Mouse (Mus musculus) regulatory T cell (primary cell): Measurements from ENCODE around the gene Gjd3.

Experiments
- in situ Hi-C: fragments of 300-600 bp; cut with MboI, MseI; formaldehyde crosslinking; loops from one replicate; pipeline ENCODE4 v1.15.1; 2025; ENCODE audit warnings: high pct_unique_total_duplicates

The Gjd3 gene

DNA sequence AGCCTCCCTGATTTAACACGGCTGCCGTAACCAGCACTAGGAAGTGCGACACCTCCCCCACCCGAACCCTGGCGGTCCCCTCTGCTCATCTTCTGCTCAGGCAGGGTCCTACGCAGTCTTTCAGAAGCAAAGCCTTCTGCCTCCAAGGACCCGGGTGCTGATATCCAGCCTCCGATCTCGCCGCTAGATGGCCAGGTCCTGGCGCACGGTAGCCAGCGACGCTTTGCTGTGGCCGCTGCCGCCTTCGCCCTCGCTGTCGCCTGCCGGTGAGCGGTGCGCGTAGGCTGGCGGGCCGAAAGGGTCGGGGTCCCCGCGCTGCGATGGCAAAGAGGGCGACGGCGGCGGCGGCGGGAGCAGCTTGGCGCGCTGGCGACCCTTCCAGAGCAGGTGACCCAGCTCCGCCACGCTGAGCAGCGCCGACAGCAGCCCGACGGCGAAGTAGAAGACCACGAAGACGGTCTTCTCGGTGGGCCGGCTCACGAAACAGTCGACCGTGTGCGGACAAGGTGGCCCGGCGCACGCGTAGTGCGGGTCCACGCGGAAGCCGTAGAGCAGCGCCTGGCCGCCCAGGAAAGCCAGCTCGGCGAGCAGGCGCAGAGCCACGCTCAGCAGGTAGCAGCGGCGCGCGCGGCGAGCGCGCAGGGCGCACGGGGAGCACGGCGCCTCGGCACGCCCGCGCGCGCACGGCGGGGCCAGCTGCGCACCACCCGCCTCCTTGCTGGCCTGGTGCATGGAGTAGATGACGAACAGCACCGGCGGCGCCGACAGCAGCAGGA, 631 bp downstream of the Gjd3 start:
- in situ Hi-C loops = loop anchor here (10.0 kb wide), 1 partner anchor 1513 kb away; no protein-coding TSS in a partner anchor

DNA sequence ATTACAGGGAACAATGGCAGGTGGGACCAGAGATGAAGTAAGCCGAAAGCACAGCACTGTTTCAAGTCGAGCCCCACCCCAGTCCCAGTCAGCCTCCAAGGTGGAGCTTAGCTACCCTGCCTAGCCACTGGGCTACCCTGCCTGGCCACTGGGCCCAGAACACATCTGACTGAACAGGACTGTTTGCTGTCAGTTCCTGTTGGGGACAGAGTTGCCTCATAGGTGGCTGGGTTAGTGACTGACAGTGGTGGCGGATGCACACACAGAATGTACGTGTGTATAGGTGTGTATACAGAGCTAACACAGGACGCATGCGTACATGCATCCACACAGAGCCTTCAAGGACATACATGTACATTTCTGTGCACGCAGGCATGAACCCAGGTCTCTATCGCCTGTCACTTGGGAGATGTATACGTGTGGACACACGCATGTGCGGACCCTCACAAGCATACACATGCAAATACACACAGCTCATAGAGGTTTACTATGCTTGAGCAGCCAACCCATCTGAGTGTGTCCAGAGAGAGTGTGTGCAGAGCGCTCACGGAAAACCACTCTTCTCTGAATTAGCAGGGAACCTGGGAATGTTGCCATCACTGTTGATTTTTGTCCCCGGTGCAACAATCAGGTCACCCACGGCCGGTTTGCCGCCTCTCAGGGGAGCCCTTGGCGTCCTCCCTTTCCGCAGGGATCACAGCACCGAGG, 1.4 kb downstream of the Gjd3 start:
- in situ Hi-C loops = loop anchor here (10.0 kb wide), 1 partner anchor 1513 kb away; no protein-coding TSS in a partner anchor

DNA sequence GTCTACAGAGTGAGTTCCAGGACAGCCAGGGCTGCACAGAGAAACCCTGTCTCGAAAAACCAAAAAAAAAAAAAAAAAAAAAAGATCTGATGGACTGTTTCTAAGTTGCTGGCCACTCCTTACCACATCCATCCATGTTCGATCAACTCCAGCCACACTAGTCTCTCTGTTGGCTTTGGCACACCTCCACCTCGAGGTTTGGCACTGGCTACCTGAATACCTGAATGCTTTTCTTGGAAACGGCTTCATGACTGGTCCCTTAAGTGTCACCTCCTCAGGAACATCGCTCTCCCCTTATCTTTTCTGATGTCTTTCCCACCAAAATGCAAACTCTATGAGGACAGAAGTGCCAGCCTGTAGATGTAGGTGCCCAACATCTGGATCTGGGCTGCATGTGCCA, 3.5 kb downstream of the Gjd3 start:
- in situ Hi-C loops = no loop called here

DNA sequence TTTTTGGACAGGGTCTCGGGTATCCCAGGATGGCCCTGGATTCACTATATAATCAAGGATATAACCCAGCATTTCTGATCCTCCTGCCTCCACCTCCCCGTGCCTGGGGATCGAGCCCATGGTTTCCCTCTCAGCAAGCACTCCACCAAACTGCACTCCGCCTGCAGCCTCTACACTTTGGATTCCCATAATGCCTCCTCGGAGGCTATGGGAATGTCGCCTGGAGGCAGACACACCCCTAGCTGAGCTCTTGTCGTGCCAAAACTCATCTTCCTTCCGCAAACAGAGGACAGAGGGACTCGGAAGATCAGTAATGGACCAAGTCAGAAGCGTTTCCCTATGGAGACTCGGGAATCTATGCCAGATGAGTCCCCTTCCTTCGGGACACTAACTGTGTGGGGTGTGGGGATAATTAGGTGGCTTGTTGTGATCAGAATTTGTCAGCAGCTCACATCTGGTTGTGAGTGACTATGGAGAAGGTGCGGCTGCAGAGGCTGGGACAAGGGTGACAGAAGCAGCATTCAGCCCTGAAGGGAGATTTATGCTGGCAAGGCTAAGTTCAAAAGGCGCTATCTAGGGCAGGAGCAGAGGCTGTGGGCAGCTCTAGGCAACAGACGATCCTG, 4.2 kb downstream of the Gjd3 start:
- in situ Hi-C loops = no loop called here

DNA sequence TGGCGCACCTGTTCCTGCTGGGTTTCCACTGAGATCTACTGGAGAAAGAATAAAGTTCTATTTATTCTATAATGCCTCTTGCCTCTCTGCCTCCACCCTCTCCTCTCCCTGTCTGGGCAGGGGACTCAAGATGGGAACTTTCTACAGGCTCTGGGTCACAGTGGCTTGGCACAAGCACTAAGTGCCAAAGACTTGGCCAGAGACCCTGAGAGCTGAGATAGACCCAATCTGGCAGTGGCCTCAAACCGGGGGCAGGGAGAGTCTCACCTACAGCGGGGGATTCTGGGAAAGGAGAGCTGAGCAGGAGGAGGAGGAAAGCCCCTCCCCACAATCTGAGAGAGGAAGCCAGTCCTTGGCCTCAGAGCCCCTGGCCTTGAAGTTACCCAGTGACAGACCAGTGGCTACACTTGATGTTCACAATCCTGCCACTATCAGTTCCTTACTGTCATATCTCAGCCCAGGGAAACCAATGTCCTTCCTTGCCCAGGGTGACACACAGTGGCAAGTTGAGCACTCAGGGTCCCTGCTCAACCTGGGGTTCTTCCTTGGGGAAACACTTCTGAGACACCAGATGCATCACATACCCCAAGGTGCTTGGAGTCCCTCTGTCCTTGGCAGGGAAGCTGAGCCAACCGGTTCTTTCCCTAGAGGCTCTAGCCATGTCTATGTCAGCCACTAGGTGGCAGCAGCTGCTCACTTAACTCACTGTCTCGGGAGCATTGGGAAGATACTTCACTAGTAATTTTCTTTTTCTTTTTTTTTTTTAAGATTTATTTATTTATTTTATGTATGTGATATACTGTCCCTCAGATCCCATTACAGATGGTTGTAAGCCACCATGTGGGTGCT, 7.7 kb downstream of the Gjd3 start:
- in situ Hi-C loops = loop anchor here (5.0 kb wide), 1 partner anchor 38 kb away; no protein-coding TSS in a partner anchor

DNA sequence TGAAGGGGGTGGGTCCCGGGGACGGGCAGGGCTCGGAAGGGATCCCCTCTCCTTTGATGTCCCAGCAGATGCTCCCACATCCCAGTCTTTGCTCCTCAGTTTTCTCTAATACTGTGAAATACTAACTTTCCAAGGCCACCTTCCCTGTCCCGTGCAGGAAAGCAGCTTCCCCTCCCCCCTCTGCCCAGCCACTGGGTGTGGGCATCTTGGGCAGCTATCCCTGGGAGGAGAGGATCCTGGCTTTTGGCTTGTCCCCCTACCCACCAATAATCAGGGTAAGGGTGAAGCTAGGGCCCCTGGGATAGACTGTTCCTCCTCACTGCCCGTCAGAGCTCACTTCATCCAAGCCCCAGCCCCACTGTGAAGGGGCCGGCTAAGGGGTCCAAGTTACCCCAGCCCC, 8.6 kb downstream of the Gjd3 start:
- in situ Hi-C loops = loop anchor here (5.0 kb wide), 1 partner anchor 37 kb away; no protein-coding TSS in a partner anchor

DNA sequence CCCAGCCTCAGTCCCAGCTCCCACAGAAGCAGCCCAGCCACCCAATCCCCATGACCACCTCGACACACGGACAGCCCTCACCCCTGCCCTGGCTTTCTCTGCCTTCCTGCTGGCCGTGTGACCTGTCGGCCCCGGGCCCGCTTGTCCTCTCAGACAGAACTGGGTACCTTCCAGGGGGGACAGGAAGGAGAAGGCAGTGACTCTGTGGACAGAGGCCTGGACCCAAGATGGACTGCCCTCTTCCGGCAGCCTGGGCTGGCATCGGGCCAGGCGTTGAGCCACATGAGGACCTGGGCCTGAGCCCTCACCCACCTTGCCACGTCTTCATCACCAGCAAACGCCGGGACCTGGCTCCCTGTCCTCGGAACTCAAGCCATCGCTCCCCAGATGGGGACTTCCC, 9.2 kb downstream of the Gjd3 start:
- in situ Hi-C loops = loop anchor here (5.0 kb wide), 1 partner anchor 36 kb away; no protein-coding TSS in a partner anchor

DNA sequence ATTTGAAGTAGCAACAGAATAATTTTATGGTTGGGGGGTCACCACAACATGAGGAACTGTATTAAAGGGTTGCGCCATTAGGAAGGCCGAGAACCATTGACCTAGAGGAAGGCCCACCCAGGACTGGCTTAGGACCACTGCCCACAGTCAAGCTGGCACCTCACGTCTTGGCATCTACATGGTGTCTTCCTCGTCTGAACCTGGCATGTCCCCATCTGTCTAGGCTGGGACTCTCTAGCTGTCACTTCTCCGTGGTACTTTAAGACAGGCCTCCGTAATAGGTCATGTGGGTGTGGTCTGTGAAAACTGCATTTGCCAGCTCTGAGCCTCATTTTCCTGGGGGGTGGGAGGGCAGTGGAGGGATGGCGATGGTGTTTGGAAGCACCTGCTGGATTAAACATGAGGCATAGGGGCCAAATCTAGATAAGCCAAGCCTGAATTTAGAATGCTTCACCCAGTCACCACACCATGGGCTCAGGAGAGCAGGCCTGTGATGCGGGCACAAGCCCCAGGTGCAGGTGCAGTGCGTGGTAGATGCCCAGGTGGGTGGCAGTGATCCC, 9.9 kb downstream of the Gjd3 start:
- in situ Hi-C loops = loop anchor here (5.0 kb wide), 1 partner anchor 36 kb away; no protein-coding TSS in a partner anchor

DNA sequence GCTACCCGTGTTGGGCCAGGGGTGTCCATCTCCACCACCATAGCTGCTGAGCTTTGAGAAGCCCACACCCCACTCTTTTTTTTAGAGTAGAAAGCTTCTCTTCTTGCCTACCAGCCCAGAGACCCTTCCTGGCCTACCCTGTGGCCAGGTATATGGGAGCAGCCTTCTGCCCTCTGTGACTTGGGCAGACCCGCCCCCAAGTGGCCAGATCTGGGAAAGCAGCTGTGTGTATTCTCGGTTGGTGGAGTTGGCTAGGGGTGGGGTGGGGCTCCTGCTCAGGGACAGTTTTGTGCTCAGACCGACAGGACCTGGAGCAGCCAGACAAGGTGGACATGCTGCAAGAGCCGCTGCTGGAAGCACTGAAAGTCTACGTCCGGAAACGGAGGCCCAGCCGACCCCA, 10.6 kb downstream of the Gjd3 start:
- in situ Hi-C loops = loop anchor here (5.0 kb wide), 1 partner anchor 35 kb away; no protein-coding TSS in a partner anchor

DNA sequence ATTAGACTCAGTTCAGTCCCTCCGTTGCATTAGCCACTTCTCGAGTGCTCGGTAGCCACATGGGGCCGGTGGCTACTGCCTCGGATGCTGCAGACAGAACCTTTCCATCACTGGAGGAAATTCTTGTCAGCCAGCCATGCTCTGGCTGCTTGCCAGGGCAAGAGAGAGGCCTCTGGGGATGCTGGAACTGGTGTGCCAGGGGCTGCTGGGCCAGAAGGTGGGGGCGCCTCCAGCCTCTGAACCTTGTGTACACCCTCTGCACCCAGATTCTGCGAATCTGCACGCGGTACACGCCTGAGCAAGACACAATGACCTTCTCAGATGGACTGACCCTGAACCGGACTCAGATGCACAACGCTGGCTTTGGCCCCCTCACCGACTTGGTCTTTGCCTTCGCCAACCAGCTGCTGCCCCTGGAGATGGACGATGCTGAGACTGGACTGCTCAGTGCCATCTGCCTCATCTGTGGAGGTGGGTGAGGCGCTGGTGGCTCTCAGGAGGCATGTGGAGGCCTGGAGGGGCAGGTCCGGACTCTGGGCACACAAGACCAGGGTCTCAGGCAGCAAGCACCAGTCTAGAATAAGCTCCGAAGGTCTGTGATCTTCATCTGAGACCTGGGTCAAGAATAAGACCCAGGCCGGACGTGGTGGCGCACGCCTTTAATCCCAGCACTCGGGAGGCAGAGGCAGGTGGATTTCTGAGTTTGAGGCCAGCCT, 11.3 kb downstream of the Gjd3 start:
- in situ Hi-C loops = loop anchor here (5.0 kb wide), 1 partner anchor 34 kb away; no protein-coding TSS in a partner anchor

DNA sequence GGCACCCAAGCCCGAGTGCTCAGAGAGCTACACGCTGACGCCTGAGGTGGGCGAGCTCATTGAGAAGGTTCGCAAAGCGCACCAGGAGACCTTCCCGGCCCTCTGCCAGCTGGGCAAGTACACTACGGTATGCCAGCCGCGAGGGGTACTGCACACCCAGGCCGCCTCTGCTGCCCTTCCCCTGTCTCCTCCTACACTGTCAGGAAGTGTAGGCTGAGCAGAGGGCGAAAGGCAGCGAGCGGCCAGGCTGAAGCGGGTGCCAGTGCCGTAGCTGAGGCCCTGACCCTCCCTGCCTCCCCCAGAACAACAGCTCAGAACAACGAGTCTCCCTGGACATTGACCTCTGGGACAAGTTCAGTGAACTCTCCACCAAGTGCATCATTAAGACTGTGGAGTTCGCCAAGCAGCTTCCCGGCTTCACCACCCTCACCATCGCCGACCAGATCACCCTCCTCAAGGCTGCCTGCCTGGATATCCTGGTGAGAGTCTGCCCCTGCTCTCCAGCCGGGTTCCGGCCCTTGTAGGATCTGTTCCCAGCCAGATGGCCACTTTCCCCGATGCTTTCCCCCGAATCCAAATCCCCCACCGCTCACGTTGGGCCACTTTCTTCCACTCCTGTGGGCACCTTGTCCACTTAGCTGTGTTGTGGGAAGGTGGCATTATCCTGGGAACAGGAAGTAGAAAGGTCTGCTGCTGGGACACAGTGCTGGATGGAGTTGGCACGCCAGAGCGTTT, 12.5 kb downstream of the Gjd3 start:
- in situ Hi-C loops = loop anchor here (5.0 kb wide), 1 partner anchor 33 kb away; no protein-coding TSS in a partner anchor

DNA sequence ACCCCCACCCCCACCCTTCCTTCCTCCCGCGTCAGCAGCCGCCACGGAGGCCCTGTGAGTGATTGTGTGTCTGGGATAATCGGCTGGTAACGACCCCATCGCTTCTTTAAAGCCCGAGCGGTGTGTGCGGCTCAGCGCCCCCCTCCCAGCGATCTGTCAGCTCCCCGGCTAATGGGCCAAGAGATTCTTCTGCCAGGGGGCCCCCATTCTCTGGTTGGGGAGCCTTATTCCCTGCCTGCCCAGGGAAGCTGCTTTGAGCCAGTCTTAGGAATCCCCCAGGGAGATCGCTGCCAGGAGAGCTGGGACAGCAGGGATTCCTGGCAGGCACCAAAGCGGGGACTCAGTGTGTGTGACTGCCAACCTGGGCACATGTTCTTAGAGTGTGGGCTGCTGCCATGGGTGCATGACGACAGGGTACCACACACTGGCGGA, 13.3 kb downstream of the Gjd3 start:
- in situ Hi-C loops = no loop called here

DNA sequence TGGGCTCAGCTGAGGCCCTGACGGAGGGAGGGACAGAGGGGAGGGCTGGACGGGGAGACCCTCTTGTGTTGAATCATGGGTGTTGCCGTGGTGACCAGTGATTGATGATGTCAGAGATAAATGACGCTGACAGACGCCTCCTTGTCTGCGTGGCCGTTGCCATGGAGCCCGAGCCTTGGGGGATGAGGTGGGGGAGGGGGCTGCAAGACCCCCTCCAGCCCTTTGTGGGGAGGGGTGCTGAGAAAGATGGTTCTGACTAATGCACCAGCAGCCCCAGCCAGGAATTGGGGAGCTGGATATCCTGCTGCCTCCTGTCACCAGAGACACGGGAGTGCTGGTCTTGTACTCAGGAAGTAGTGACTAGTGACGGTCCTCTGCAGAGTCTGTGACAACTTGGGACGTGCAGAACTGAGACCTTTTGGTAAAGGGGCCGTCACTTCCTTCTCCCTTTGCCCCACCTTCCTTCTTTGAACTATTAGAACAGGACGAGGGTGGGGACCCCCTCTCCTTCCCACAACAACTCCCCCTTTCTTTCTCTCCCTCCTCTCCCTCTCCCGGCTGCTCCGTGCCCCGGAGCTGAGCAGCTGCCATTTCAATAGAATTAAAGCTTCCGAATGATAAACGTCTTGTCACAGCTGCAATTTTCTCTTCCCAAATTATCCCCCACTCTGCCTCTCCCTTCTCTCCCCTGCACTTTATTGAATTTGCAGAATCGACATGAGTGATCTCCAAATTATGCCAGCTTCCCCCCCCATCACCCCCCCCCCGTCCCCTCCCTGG, 13.9 kb downstream of the Gjd3 start:
- in situ Hi-C loops = no loop called here

DNA sequence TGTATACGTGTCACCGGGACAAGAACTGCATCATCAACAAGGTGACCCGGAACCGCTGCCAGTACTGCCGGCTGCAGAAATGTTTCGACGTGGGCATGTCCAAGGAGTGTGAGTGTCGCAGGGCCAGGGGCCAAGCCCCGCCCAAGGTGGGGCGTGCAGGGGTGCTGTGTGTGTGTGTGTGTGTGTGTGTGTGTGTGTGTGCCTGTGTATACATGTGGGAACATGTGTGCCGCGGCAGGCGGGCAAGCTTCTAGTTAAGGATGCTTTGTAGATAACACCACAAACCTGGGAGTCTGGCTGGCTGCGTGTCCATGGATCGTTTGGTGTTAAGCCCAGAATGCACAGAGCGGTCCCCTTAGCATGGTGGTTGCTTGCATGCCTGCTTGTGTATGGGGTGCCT, 14.7 kb downstream of the Gjd3 start:
- in situ Hi-C loops = no loop called here

DNA sequence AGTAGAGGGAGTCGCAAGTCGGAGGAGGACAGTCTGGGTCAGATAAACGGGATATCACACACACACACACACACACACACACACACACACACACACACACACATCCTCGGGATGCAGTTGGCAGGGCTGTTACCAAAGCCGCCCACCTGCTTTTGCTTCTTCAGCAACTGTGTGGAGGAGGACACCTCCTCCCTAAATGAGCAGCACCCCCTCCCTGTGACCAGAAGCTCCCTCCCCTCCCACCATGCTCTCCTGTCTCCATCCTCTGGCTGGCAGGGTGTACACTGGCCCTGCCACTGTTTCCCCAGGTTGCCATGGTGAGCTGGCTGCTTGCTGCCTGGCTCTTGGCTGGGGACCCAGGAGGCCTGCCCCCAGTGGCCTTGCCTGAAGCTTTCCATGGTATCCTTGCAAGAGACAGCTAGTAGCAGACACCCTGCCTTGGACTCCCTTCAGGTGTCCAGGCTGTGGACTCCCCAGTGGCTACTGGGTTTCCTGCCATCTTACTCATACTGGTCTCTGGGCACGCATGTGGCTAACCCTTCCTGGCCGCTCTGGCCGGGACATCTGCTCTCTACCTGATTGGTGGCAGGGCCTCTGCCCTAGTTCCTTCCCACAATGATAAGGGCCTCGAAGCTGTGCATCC, 16.2 kb downstream of the Gjd3 start:
- in situ Hi-C loops = no loop called here

DNA sequence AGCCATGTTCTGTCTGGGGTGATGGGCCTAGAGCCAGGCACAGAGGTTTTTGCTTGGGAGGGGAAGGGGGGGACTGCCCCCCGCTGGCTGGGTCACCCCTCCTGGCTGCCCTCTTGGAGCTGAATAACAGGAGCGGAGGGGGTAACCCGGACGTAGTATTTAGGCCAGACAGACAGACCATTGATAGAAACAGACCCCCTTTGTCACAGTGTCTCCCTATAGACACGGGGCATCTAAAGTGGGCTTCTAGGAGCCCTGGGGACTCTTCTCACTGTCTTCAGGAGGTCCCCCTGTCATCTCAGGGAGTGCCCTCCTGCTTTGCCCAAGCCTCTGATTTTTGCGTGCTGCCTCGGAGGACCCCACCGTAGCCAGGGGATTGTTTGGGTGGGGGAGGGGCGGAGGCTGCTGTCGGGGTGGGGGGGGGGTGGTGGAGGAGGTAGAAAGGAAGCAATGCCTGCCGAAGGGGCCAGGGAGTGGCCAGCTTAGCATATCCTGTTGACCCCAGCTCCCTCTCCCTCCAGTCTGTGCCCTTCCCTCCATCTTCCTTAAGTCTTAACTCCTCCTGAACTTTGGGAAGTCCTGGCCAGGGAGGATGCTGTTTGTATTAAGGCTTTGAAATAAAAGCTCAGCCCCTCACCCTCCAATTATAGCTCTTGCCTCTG, 17.3 kb downstream of the Gjd3 start:
- in situ Hi-C loops = no loop called here

DNA sequence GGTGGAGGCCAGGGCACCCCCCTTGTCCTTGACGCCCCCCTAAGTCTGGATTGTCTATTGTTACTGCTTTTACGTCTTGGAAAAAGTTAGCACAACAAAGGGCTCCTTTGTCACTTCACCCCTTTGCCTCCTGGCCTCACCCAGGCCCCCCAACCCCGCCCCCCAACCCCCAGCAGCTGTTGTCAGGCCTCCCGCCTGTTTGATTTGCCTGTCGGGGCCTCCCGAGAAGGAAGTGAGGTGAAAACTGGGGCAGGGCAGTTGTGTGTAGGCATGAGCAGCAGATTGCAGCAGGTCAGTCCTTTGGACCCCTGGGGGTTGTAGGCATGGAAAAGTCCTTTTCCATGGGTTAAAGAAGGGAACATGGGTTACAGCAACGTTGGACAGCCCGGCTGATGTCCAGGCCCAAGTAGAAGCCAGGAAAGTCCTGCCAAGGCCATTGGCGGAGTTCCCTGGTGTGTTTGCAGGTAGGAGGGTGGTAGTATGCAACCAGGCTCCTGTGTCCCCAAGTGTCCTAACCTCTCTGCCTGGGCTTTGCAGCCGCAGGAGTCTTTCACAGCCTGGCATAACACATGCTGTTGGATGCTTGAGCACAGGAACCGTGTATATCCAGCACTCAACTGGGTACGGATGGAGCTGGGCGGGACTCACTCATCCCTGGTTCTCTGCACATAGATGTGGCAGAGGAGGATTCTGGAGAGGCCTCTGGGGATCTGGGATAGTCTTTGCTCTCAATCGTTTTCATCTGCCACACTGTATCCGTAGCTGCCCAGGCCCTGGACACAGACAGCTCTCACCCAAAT, 18.0 kb downstream of the Gjd3 start:
- in situ Hi-C loops = no loop called here
